Mouse (Mus musculus): ENCODE results near the gene Fscn3.

The Fscn3 gene

GRCm38 (mm10) chr6:28427096-28427839 is at the start of gene Fscn3:
TSS of gene Fscn3 (plus strand) at chr6:28427789.
- DNase-seq = peak; percentile 63 to 76

DNA sequence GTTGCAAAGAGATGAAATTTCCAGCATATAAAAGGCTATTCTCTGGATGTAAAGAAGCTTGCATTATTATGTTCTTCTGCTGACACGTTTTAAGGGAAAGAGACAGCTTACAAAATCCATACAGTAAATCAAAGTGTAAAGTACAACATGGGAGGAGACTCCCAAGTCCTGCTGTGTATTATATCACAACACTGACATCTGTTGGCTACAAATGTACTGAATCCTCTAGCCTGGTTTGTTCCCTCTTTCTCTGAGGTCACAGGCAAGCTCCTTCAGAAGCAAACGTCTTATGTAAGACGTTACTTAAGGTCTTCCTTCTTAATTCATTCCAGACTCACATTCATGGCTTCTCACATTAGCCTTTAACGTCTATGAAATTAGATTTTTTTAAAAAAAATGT is 45.6 kb upstream of the Fscn3 start:
- no peak for DNase-seq

GRCm38 (mm10) chr6:28385169-28385568 is 42.4 kb upstream of the Fscn3 start:
- no peak for DNase-seq

GRCm38 (mm10) chr6:28389038-28389437 is 38.6 kb upstream of the Fscn3 start:
- no peak for DNase-seq

DNA sequence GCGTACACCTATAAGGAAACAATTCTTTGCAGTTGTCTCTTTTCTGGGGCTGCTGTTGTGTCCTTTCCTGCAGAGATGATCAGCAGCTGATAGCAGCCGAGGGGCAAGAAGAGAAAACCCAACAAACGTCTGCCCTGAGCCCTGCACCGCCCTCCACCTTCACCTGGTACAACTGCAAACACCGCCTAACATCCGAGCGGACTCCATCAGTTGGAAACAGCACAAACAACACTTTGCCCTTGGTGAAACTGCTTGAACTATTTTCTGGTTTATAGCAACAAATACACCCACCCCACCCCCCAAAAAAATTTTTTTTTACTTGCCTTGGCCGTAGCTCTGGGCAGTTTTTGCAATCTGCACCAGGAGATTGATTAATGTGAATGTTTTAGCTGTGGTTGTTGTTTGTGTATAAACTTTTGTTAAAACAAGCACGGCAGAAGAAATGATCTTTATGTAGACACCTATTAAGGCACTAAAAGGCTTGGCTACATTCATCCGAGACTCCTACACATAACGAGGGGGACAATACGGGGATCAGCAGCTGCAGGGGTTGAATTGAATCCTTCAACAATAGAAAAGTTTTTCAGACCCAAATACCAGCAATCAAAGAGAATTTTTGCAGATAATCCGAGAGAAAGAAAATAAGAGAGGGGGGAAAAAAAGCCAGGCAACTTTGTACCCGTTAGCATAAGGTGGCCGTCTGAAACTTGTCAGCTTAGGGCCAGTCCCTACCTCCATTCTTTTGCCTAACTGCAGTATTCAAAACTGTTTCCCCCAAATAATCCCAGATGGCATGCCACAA is 31.3 kb upstream of the Fscn3 start:
- no peak for DNase-seq

DNA sequence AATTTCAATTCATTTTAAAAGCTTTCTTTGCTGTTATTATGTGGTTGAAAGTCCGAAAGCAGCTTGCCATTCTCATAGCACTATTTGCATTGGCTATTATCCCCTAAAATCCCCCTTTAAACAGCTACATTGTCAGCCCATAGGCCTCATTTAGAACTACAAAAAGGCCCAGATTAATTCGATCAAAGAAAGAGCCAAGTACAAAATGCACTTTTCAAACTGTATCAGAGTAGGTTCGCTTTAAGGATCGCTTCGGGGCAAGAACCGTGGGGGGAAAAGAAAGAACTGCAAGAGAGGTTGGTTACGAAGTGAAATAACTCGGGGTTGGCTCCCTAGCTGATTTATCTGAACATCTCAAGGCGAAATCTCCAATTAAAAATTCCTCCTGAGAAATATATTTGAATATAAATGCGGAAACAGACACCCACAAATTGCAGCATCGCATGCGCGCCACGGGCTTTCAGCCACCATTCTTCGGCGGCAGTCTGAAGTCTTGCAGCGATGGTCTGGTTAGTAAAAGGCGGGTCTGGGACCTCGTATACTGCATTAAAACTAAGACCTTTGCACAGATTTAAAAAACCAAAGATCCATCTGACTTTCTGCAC is 30.6 kb upstream of the Fscn3 start:
- DNase-seq = no peak

GRCm38 (mm10) chr6:28397681-28398203 is 29.8 kb upstream of the Fscn3 start, which contains the start of gene Zfp800:
TSS of gene Zfp800 (minus strand) at chr6:28398005.
- peak; percentile 25 to 39 for DNase-seq

- DNase-seq = no peak
Measured at GRCm38 (mm10) chr6:28398726-28399125, 28.9 kb upstream of the Fscn3 start.

- DNase-seq = no peak
Measured at GRCm38 (mm10) chr6:28399791-28400190, 27.8 kb upstream of the Fscn3 start.

DNA sequence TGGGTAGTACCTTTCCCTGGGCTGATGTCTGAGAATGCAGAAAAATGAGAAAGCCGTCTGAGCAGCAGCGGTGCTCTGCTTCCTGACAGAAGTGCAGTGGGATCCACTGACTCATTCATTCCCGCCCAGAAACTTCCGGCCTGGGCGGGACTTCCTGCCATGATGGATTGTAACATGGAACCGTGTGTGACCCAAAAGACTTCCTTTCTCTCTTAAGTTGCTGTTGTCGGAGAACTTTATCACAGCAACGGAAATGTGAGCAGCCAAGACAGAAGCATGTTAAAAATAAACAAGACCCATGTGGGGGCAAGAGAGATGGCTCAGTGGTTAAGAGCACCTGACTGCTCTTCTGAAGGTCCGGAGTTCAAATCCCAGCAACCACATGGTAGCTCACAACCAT is 17.5 kb upstream of the Fscn3 start:
- DNase-seq = peak in 1 of 2 experiments; percentile 27

DNA sequence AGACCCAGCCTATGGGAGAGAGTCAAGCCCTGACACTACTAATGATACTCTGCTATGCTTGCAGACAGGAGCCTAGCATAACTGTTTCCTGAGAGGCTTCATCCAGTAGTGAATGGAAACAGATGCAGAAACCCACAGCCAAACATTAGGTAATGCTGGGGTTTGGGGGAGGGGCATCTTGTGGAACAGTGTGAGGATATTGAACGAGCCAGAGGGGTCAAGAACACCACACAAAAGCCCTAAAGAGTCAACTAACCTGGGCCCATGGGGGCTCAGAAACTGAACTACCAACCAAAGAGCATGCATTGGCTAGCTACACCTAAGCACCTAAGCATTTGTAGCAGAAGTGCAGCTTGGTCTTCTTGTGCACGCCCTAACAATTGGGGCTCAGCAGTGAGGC is 16.4 kb upstream of the Fscn3 start:
- no peak for DNase-seq

DNA sequence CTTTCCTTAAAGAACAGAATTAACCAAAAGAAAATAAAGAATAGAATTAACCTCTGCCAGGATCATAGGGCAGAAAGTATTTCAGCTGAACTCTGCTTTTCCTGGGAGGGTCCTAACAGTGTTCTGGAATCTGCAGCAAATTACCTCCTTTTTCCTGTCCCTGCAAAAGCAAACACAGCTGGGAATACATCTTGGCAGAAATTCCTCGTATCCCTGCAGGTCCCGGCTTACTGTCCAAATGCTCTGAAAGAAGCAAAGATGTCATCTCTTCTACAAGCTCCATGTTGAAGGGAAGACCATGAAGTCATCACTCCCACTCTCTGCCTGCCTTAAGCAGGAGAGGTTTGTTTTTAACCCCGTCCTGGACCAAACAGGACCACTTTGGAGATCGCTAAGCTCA is 10.6 kb upstream of the Fscn3 start:
- no peak for DNase-seq

DNA sequence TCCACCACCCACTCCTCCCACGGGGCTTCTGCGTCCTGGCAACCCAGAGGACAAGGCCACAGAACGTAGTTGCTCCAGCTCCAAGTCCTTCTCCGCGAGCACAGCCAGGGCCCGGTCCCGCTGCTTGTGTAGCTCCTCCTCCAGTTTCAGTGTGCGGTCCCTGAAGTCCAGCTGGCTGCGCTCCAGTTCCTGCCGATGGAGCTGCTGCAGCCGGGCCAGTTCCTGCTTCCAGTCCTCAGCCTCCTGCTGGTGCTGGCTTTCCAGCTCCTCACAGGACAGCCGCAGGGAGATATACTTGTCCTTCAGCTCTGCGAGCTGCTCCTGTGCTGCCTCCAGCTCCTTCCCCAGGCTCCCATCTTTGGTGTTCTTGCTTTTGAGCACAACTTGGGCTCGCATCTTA is 9.1 kb upstream of the Fscn3 start:
- DNase-seq = no peak

DNA sequence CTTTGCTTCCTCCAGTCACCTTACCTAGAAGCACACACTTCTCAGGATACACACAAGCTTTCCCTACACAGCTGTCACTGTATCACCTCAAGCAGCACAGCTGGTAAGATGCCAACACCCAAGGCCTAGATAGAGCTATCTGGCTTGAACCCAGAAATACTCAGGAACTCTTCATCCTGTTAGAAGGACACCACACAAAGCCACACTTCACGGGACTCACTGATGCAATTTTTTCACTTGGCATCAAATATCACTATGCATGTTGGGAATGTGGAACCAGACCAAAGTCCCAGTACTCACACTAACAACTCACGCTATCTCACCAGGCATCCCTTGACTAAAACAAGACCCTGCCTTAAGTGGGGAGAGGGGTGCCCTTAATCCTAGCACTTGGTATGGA is 7.9 kb upstream of the Fscn3 start:
- no peak for DNase-seq

GRCm38 (mm10) chr6:28420361-28420760 is 7.2 kb upstream of the Fscn3 start:
- no peak for DNase-seq

DNA sequence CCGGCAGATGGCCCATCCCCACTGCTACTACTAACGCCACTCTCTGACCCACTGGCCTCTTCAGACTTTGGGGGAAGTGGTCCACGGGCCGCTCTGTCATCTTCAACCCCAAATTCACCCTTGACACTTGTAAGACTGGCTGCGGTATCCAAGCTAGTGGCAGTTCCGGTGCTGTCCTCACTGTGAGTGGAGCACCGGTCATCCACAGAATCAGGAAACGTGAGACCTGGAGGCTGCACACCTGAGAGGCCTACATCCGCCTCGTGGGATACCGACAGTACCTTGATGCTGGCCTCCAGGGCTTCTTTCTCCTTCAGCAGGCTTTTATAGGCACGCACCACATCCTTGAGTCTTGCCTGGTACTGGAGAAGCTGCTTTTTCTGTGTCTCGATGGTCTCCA is 6.7 kb upstream of the Fscn3 start:
- DNase-seq = no peak

GRCm38 (mm10) chr6:28421469-28422000 is 6.1 kb upstream of the Fscn3 start:
- peak; percentile 96 to 97 for DNase-seq

- DNase-seq = no peak
Measured at GRCm38 (mm10) chr6:28422651-28423290, 4.8 kb upstream of the Fscn3 start.

DNA sequence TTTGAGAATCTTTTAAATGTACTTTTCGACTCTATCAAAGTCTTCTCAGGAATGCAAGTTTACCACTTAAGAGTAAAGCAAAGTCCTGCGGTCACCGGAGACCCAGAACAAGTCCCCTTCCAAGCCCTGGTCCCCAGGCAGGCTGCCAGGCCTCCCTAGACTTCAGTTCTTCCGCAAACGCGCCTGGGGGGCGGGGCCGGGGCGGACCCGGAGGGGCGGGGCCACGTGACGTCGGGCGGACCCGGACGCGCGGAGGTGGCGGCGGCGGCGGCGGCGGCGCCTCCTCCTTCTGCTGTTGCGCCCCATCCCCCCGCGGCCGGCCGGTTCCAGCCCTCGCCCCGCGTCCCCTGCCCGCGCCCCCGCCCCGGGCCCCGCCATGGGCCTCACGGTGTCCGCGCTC is 4.3 kb upstream of the Fscn3 start, which contains the start of gene Arf5:
Arf5 (plus strand) TSS at position 248 of the 400 bp plus-strand sequence.
- peak; percentile 95 to 97 for DNase-seq

- peak; percentile 66 to 73 for DNase-seq
Measured at GRCm38 (mm10) chr6:28423767-28424695, 3.6 kb upstream of the Fscn3 start.

DNA sequence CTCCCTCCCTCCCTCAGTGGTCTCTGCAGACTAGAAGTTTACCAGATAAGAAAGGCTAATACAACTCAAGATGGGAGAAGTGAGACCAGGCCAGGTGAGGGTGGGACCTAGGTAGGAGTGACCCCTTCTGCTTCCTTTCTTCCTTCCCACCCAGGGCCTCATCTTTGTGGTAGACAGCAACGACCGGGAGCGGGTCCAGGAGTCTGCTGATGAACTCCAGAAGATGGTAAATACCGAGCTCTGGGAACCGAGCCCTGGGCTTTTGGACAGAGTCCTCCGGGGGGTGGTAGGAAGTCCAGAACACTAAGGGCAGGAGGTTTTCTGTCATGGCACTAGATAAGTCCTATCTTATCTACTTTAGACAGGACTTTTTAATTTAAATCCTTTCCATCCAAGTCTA is 2.6 kb upstream of the Fscn3 start:
- DNase-seq = no peak

Measured in thymus, postnatal 36 days (tissue).